Mouse (Mus musculus) cerebellum, adult 2 months (tissue): ENCODE data around the gene Wdr81. TPM values are rescaled to one million over a fixed set of nuclear protein-coding genes. Genes with fewer than 3 reads are reported as not detected.

Source experiments
- DNase-seq, 2 experiments: peaks; one replicate each; pipeline ENCODE4 v3.0.0; 2021
- H3K27ac ChIP-seq: fragments of 200-500 bp; 2 replicates; pipeline ENCODE4 v1.5.1; 2012; ENCODE audit warnings: low read length, control low read depth, inconsistent platforms; ENCODE audit not compliant: insufficient read depth
- H3K27me3 ChIP-seq: fragments of 200-500 bp; 2 replicates; pipeline ENCODE4 v1.6.1; 2012; ENCODE audit warnings: inconsistent platforms, mild to moderate bottlenecking, low read length, moderate library complexity; ENCODE audit not compliant: control insufficient read depth, insufficient read depth
- H3K4me1 ChIP-seq: fragments of 200-500 bp; 2 replicates; pipeline ENCODE4 v1.6.1; 2011; ENCODE audit warnings: low read length; ENCODE audit not compliant: control insufficient read depth, insufficient read depth
- H3K4me3 ChIP-seq: fragments of 200-500 bp; replicated peaks from 2 replicates; pipeline ENCODE3; 2011; ENCODE audit warnings: mild to moderate bottlenecking, low read depth, low read length, control low read depth; ENCODE audit not compliant: insufficient read depth
- CTCF ChIP-seq: fragments of 200-500 bp; IDR thresholded peaks from 2 replicates; pipeline ENCODE4 v1.5.1; 2011; ENCODE audit warnings: low read depth, mild to moderate bottlenecking, control low read depth, low read length, moderate library complexity, borderline replicate concordance; ENCODE audit not compliant: insufficient read depth
- POLR2A ChIP-seq: fragments of 200-500 bp; IDR thresholded peaks from 2 replicates; pipeline ENCODE4 v1.6.1; 2011; ENCODE audit warnings: low read length, control low read depth, borderline replicate concordance; ENCODE audit not compliant: insufficient read depth
- WGBS: fragments of 180-500 bp; shearing (Covaris S2); methylation state at CpG from one replicate; pipeline ENCODE4 v1.1.7; 2018; 5-methylcytosine and 5-hydroxymethylcytosine counted together
- polyA plus RNA-seq: library from polyadenylated mRNA; depleted of rRNA; stranded (reverse); fragments of >200 nt; gene quantifications from 2 replicates; pipeline ENCODE4 v1.2.3, GENCODE M21; 2012

The Wdr81 gene
- polyA plus RNA-seq, 1 experiment: 15.3 TPM

DNA sequence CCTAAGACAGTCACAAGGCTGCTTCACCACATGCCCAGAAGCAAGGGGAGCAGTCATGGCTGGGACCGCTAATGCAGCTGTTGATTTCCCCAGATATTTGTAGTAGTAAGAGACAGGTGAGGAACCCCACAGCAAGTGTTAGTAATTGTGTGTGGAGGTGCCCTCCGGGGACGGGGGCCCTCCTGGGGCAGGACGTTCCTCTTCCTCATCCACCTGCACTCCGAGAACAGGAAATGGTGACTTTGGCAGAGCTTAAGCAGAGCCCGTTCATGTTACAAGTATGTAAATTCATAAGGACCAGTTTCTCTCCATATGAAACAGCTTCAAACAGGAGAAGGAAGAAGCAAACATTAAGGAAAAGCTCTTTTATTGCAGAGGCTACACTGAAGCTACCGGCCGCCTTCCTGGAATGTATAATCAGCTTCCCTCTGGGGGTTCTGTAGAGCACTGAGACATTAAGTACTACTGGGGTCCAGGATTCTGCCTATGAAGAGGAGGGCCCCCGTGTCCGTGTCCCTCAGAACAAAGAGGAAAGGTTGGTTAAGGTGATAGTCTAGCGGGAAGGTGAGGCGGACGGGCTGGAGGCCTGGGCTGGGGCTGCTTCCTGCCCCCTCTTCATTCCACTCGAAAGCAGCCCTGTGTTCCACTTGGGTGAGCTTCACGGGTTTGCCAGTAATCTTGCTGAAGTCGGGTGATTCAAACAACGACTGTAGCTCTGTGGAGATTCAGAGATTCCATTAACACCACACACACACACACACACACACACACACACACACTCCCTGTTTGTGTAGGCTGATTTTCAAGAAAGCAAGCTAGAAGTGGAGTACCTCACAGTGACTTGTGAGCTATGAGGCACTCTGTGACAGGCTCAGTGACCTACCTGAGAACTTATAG is 44.6 kb downstream of the Wdr81 start:
- H3K4me3 ChIP-seq: no peak overlapping the region
- WGBS: 76% methylated on average over 17 of the region's 17 CpGs
- no peak for DNase-seq
- H3K27ac ChIP-seq: no peak overlapping the region
- H3K27me3 ChIP-seq: no peaks in the 10 kb centered on the region
- TF ChIP-seq POLR2A (no peak), CTCF (no peak)
- H3K4me1 ChIP-seq: peaks cover under 1% of the 10 kb centered on the region; the same call in 1 of the 2 replicates

DNA sequence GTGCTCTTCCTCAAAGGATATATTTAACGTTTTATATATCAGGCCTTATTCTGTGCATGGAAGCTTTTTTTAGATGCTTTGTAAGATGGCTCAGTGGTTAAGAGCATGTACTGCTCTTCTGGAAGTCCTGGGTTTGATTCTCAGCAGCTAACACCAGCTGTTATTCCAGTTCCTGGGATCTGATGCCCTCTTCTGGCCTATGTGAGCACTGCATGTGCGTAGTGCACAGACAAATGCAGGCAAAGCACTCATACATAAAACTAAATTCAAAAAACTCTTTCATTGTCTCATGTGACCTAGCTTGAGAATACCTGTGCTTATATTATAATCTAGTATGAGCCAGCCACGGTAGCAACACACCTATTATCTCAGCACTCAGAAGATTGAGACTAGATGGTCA is 47.7 kb downstream of the Wdr81 start:
- H3K4me3 ChIP-seq: no peak overlapping the region
- peak; percentile 13 to 30 for DNase-seq
- peaks cover 6% of the 10 kb centered on the region; the same call in 1 of the 2 replicates for H3K4me1 ChIP-seq
- TF ChIP-seq CTCF (peak; percentile 39), POLR2A (no peak)
- 63% methylated on average over 3 of the region's 3 CpGs for WGBS
- H3K27ac ChIP-seq: no peak overlapping the region
- no peaks in the 10 kb centered on the region for H3K27me3 ChIP-seq

DNA sequence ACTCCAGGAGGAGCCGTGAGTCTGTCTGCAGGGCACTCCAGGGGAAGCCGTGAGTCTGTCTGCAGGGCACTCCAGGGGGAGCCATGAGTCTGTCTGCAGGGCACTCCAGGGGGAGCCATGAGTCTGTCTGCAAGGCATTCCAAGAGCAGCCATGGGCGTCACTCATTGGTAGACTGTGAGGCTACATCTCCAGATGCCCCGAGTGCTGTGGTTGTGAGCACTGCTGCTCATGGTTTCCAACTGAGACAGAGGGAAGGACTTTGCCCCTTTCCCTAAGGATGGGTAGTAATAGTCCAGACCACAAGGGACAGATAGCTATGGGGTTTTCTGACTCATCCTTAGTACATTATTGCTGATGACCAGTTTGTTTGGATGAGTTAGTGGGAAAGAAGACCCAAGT is 48.4 kb downstream of the Wdr81 start:
- Histone ChIP-seq H3K27me3 (no peaks in the 10 kb centered on the region), H3K27ac (no peak overlapping the region), H3K4me1 (peaks cover 6% of the 10 kb centered on the region; the same call in 1 of the 2 replicates), H3K4me3 (no peak overlapping the region)
- TF ChIP-seq POLR2A (no peak), CTCF (no peak)
- WGBS: 65% methylated on average over 4 of the region's 4 CpGs
- no peak for DNase-seq

DNA sequence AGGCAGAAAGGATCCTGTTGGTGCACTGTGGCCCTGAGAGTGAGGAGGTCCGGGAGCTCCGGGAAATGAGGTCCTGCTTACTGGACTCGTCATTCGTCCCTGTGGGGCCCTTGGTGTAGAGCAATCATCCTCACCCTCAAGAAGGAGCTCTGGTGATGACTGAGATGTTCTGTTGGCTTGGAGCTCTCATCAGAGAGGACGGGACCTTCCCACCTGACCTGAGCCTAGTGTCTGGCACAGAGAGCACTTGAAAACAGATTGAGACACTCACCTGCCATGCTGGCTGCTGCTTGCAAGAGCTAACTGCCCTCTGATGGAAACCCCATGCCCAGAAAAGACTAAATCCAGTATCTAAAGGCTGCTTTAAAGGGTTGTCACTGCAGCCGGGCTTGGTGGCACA is 49.7 kb downstream of the Wdr81 start:
- no peak overlapping the region; the same call in 1 of the 2 replicates for H3K27ac ChIP-seq
- H3K27me3 ChIP-seq: no peaks in the 10 kb centered on the region
- 45% methylated on average over 6 of the region's 6 CpGs for WGBS
- TF ChIP-seq CTCF (no peak), POLR2A (no peak)
- H3K4me1 ChIP-seq: peaks cover 11% of the 10 kb centered on the region
- peak; percentile 29 to 41 for DNase-seq
- H3K4me3 ChIP-seq: no peak overlapping the region

DNA sequence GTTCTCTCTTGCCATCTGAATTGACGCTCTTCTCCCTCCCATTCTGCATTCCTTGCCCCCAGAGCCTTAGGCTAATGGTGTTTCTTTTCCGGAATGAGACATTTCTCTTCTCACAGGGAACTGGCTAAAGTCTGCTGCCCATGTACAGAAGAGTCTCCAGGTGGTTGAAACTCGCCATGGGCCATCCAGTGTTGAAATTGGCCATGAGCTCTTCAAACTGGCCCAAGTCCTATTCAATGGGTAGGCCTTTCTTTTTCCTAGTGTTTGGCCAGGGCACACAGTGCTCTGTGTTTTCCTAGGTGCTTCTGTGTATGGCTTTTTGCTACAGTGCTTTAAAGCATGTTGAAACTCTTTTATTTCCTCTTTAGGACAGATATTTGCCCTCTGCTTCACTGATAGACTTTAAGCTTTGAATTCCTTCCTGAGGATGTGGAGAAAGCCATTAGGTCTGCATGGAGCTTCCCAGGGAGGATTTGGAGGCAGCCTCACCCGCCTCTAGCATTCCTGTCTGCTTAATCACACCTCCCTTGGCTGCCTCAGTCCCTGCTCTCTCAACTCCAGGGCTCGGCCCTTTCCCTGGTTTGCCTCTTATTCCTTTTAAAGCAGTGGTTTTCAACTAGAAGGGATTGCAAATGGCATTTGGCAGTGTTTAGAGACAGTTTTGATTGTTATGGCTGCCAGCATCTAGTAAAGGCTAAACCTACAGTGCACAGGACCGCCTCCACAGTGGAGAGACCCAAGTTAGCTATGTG is 51.0 kb downstream of the Wdr81 start:
- Histone ChIP-seq H3K4me3 (no peak overlapping the region), H3K27me3 (no peaks in the 10 kb centered on the region), H3K27ac (no peak overlapping the region), H3K4me1 (peaks cover 15% of the 10 kb centered on the region)
- TF ChIP-seq CTCF (no peak), POLR2A (no peak)
- DNase-seq: no peak
- WGBS: 86% methylated on average over 6 of the region's 6 CpGs

DNA sequence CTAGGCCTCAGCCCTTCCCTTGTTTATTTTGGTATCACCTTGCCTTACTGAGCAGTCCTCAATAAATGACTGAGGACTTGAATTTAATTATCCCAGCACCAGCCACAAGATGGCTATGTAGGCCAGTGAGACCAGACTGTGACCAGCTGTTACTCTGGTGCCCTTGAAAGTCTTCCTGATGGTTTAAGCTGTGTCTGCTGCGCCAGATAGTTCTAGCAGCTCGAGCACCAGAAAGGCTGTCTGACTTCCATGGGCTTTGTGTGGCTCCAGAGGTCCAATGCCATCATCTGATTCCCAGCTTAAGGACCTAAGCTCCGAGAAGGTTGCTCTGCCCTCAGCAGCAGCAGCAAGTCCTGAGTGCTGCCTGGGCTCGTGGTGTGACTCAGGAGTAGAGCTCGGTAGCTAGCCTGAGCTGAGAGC is 52.2 kb downstream of the Wdr81 start:
- WGBS: 54% methylated on average over 5 of the region's 5 CpGs
- Histone ChIP-seq H3K4me1 (peaks cover 15% of the 10 kb centered on the region), H3K4me3 (no peak overlapping the region), H3K27ac (no peak overlapping the region), H3K27me3 (no peaks in the 10 kb centered on the region)
- DNase-seq: peak; percentile 23 to 58
- TF ChIP-seq POLR2A: no peak
- TF ChIP-seq CTCF: peak; percentile 58; the same call in 1 of the 2 replicates

DNA sequence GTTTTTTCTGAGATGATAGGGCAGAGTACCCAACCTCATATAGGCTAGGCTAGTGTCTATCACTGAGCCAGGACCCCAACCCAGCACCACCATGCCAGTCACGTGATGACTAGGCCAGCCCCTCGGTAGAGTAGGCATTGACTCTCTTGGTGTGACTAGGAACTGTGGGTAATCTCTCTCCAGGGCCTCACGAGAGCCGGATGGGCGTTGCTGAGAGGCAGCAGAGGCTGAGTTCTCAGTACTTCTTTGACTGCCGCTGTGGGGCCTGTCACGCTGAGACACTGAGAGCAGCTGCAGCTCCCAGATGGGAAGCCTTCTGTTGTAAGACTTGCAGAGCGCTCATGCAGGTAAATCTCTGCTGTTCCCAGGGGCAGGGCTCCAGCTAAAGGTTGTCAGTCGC is 54.4 kb downstream of the Wdr81 start:
- no peak overlapping the region for H3K27ac ChIP-seq
- DNase-seq: peak; percentile 34 to 43
- 32% methylated on average over 9 of the region's 9 CpGs for WGBS

More for the DNA sequence above, 54.4 kb downstream of the Wdr81 start:
- H3K4me3 ChIP-seq: no peak overlapping the region
- no peak for TF ChIP-seq POLR2A
- no peak for TF ChIP-seq CTCF
- H3K27me3 ChIP-seq: no peaks in the 10 kb centered on the region
- H3K4me1 ChIP-seq: peaks cover 15% of the 10 kb centered on the region
